Mouse (Mus musculus): ENCODE data around the gene Olfr1434.
"Not testable (repeated sequence)": the region's sequence is repeated elsewhere in the genome, so short reads cannot be mapped to it uniquely, and the experiment has no call there.

Olfr1434 gene

GRCm38 (mm10) chr19:12279554-12279953 lies at the start of gene Olfr1434:
Gene Olfr1434, plus strand, starts transcription at chr19:12279854.
- no peak for DNase-seq

GRCm38 (mm10) chr19:12232496-12232895 lies 47.2 kb upstream of the Olfr1434 start, which contains the start of gene Olfr1432:
Gene Olfr1432, minus strand, starts transcription at chr19:12232596.
- not testable (repeated sequence) for DNase-seq

GRCm38 (mm10) chr19:12241559-12241958 lies 38.1 kb upstream of the Olfr1434 start, which contains the start of gene Olfr262:
Gene Olfr262, minus strand, starts transcription at chr19:12241659.
- DNase-seq: no peak

GRCm38 (mm10) chr19:12260732-12261131 lies 18.9 kb upstream of the Olfr1434 start, which contains the start of gene Olfr235:
Gene Olfr235, plus strand, starts transcription at chr19:12261032.
- DNase-seq: no peak

GRCm38 (mm10) chr19:12292979-12293378 lies 13.3 kb downstream of the Olfr1434 start:
- no peak for DNase-seq

- not testable (repeated sequence) for DNase-seq
These were observed 19.4 kb downstream of the Olfr1434 start, which contains the start of gene Olfr1436 for GRCm38 (mm10) chr19:12299030-12299429. Gene Olfr1436, minus strand, starts transcription at chr19:12299130.

- DNase-seq: no peak
These were observed 45.3 kb downstream of the Olfr1434 start, which contains the start of gene Olfr1437 for GRCm38 (mm10) chr19:12325001-12325400. Gene Olfr1437, minus strand, starts transcription at chr19:12325101.
